Mouse (Mus musculus) gastrocnemius, adult 2 months (tissue): ENCODE data around the gene Pinlyp. TPM values are rescaled to one million over a fixed set of nuclear protein-coding genes. Genes with fewer than 3 reads are reported as not detected.

Experiments used
- DNase-seq: peaks from one replicate; pipeline ENCODE4 v3.0.0; 2022
- H3K27ac ChIP-seq: fragments of 200-600 bp; 2 replicates; pipeline ENCODE4 v1.8.1; 2022; ENCODE audit warnings: mild to moderate bottlenecking
- H3K4me3 ChIP-seq: fragments of 200-600 bp; 2 replicates; pipeline ENCODE4 v1.8.1; 2022; ENCODE audit warnings: mild to moderate bottlenecking, moderate library complexity
- CTCF ChIP-seq: fragments of 200-600 bp; IDR thresholded peaks from 2 replicates; pipeline ENCODE4 v1.8.1; 2022; ENCODE audit warnings: antibody characterized with exemption, mild to moderate bottlenecking, moderate library complexity
- intact Hi-C: fragments of 180-260 bp; cut with DNase I; formaldehyde crosslinking; loops from one replicate; pipeline ENCODE4 v1.15.1; 2025
- total RNA-seq, 2 experiments: library from RNA; stranded (reverse); gene quantifications; 2 replicates each; pipeline ENCODE4 v1.2.3; 2021

The Pinlyp gene
- total RNA-seq, 2 experiments from 2014 or later, result not detected

DNA sequence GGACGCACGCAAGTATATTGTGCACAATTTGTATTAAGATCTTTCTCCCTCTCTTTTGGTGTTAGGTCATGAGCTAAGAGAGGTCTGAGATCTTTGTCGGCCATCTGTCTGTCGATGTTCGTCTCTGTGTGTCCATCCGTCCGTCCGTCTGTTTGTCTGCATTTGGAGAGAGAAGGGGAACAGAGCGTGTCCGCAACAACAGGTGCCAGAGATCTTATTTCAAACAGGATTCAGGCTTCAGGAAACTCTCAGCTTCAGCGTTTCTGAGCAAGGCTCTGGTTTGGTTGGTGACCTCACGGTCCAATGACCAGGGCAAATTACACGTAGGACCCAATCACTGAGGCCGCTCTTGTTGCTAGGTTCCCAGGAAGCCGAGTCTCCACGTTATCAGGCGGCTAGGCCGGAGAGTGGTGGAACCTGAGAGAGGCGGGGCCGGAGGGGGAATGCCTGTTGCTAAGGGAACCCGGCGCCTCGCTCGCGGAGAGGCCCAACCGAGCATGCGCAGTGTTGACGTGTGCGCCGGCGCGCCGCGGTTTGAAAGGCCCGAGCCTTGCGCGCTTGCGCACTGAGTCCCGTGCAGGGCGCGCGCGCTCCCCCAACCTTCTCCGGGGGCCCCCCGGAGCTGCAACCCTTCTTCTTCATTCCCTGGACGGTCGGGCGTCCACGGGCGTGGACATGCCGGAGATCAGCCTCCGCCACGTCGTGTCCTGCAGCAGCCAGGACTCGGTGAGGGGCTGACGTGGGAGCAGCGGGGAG is 894 bp upstream of the Pinlyp start:
- DNase-seq, result peak; percentile 100
- Histone ChIP-seq H3K4me3 (peak overlapping the region; percentile 89), H3K27ac (peak overlapping the region; percentile 91)
- intact Hi-C loops, result loop anchor here (1.0 to 5.0 kb wide), 2 partner anchors 17 to 65 kb away; partner anchors contain the start of genes Cadm4 and Irgq
- 0 out of 2 replicates have a peak, but pooled peaks have one; percentile 1 for TF ChIP-seq CTCF

DNA sequence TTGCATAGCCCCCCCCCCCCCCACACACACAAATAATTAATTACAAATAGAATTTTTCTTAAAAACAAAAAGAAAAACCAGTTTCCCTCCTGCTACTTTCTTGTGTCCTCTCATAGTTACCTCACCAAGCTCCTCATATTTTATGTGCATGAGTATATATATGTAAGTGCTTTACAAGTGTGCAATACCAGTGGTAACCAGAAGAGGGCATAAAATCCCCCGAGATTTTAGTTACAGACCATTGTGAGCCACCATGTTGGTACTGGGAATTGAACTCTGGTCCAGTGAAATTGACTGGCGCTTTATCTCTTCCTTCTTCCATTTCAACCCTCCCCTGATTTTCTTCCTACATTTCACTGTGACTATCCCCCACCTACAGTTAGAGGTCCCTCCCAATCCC is 1.4 kb downstream of the Pinlyp start:
- intact Hi-C loops, result no loop called here
- peak; percentile 30; the same call in 1 of the 2 replicates for TF ChIP-seq CTCF
- DNase-seq, result no peak
- Histone ChIP-seq H3K4me3 (no peak overlapping the region), H3K27ac (no peak overlapping the region)

DNA sequence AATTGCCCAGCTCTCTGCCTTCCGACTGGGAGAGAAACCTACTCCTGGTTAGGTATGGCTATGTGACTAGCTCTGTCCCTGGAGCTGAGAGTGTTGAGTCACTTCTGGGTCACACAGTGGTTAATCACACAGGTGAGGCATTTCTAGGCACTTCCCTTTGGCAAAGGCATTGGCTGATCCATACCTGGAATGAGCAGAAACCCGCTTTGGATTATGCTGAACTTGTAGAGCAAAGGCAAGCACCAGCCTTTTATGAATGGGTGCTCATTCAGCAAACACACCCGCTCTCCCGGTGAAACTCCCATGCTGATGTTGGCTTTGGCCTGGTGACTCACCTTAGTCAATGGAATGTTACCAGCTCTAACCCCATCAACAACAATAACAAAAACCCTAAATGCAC is 6.2 kb downstream of the Pinlyp start:
- H3K27ac ChIP-seq, result no peak overlapping the region
- DNase-seq, result no peak
- H3K4me3 ChIP-seq, result no peak overlapping the region
- TF ChIP-seq CTCF, result no peak
- intact Hi-C loops, result no loop called here

DNA sequence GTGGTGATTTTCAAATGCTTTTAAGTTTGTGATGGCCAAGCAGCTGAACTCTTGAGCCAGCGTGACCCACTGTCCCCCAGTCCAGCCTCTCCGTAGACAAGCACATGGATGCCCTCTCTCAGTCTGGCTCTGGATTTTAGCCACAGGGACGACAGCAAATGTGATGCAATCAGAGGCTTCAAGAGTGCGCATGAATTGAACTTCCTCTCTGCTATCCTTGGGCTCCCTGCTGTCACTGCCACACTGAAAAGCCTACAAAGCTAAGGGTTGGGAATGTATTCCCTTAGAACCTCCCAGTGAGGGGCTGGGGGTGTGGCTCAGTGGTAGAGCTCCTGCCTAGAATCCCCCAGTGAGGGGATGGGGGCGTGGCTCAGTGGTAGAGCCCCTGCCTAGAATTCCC is 7.2 kb downstream of the Pinlyp start:
- no peak for DNase-seq
- TF ChIP-seq CTCF, result no peak
- Histone ChIP-seq H3K4me3 (no peak overlapping the region), H3K27ac (no peak overlapping the region)
- intact Hi-C loops, result no loop called here

DNA sequence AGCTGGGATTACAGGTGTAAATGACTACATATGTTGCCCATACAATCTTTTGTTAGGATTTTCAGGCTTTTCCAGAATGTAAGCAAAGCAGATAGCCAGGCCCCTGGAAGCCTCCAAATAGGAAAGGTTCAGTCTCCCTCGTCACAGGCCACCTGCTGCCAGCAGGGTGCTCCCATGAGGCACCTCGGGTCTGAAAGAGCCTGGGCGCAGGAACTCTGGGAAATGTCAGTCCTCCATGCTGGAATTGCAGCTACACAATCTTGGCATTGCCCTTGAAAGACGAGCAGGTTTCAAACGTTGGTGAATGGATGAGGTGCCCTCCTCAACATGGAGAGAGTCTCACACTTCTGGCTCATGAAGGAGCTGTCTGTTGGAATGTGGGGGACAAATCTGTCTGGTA is 7.8 kb downstream of the Pinlyp start:
- H3K4me3 ChIP-seq, result no peak overlapping the region
- intact Hi-C loops, result no loop called here
- H3K27ac ChIP-seq, result no peak overlapping the region; the same call in 1 of the 2 replicates
- DNase-seq, result no peak
- peak; percentile 7; the same call in 1 of the 2 replicates for TF ChIP-seq CTCF

DNA sequence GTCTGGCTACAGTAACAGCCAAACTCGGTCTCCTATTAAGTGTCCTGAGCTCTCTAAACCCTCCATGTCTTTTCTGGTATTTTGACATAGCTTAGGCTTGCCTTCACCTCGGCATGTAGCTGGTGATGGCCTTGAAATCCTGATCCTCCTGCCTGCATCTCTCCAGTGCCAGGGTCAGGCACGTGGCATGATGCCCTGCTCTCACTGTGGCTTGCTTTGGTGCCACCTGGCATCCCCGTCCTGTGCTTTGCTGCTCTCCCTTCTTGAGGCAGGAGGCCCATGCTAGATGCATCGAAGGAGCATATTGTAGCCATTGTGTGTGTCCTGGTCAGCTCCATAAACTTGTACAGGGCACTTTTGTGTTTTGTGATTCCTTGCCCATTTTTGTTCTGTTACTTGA is 8.3 kb downstream of the Pinlyp start:
- H3K27ac ChIP-seq, result peak overlapping the region; percentile 12; the same call in 1 of the 2 replicates
- TF ChIP-seq CTCF, result no peak
- H3K4me3 ChIP-seq, result no peak overlapping the region
- DNase-seq, result peak; percentile 63
- intact Hi-C loops, result no loop called here

DNA sequence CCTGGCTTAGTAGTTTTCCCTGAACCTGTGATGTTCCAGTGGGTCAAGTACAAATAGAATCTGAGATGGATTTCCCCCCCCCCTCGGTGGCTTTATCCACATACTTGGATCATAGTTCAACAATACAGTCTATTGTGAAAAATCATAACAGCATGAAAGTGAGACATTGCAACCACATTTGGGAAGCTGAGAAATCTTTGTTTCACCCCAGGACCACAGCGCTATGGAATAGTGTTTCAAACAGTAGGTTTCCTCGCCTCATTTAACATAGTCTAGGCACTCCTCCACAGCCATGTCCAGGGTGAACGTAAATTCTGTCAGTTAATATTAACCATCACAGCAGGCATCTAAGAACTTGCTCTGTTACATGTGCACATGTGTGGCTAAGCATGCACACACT is 8.8 kb downstream of the Pinlyp start:
- no peak for DNase-seq
- no peak for TF ChIP-seq CTCF
- intact Hi-C loops, result no loop called here
- Histone ChIP-seq H3K4me3 (no peak overlapping the region), H3K27ac (no peak overlapping the region)

DNA sequence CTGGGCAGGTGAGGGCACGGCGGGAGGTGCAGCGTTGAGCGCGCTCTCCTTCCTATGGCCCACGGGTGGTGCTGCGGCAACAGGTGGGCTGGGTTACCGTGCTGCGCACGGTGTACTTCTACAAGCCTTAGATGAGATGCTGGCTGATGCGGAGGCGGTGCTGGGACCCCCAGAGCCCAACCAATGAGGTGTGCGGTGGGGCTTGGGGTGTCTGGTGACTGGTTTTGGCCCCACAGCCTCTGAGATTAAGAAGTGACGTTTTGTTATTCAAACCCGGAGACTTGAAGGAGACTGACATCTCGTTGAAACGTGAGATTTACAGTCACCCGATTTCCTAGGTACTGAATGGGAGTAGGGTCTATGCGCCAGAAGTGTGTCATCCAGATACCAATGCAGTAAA is 11.6 kb downstream of the Pinlyp start:
- intact Hi-C loops, result no loop called here
- no peak for TF ChIP-seq CTCF
- no peak for DNase-seq
- no peak overlapping the region for H3K4me3 ChIP-seq
- H3K27ac ChIP-seq, result no peak overlapping the region

DNA sequence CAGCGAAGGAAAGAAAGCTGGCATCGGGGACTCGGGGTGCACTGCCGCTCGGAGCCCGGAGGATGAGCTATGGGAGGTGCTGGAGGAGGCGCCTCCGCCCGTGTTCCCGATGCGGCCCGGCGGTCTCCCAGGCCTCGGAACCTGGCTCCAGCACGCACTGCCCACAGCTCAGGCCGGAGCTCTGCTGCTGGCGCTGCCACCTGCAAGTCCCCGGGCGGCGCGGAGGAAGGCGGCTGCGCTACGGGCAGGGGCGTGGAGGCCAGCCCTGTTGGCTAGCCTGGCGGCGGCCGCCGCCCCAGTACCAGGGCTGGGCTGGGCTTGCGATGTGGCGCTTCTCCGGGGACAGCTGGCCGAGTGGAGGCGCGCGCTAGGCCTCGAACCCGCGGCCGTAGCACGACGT is 12.1 kb downstream of the Pinlyp start:
- Histone ChIP-seq H3K4me3 (no peak overlapping the region), H3K27ac (no peak overlapping the region)
- TF ChIP-seq CTCF, result no peak
- no peak for DNase-seq
- intact Hi-C loops, result loop anchor here (2.0 kb wide), 1 partner anchor 31 kb away; no protein-coding TSS in a partner anchor

DNA sequence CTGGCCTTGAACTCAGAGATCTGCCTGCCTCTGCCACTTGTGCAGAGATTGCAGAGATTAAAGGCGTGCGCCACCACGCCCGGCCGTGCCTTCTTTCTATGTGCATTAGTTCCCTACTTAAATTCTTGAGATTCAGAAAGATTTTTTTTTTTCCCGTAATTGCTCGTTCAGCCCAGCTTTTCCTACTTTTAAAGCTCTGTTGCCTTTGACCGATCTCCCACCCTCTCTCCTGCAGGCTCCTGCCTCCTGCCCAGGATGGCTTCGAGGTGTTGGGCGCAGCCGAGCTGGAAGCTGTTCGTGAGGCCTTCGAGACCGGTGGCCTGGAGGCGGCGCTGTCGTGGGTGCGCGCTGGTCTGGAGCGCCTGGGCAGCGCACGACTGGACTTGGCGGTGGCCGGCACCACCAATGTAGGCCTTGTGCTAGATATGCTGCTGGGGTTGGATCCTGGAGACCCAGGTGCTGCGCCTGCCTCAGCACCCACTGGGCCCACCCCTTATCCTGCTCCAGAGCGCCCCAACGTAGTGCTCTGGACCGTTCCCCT is 12.8 kb downstream of the Pinlyp start:
- no peak for TF ChIP-seq CTCF
- Histone ChIP-seq H3K27ac (no peak overlapping the region), H3K4me3 (no peak overlapping the region)
- DNase-seq, result no peak
- intact Hi-C loops, result loop anchor here (2.0 kb wide), 1 partner anchor 32 kb away; no protein-coding TSS in a partner anchor

DNA sequence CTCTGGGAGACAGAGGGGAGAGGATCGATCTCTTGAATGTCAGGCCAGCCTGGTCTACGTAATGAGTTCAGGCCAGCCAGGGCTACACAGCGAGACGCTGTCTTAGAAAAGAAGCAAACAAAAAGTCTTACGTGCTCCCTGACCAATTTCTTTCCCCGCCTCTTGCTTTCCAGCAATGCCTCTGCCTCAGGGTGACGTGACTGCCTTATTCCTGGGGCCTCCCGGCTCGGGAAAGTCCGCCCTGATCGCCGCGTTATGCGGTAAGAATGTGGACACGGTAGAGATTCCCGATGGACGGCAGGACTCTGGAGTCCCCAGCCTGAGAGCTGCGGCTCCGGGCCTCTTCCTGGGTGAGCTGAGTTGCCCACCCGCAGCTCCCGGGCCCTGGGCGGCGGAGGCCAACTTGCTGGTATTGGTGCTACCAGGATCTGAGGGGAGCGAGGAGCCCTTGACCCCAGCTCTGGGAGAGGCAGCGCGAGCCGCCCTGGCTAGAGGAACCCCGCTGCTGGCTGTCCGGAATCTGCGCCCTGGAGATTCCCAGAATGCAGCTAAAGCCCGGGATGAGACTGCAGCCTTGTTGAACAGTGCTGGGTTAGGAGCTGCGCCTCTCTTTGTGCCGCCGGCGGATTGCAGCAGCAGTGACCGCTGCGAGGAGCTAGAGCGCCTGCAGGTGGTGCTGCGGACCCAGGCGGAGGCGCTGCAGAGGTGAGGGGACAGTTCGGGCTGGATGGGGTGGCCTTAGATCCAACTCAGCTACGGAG is 14.5 kb downstream of the Pinlyp start:
- peak; percentile 92 for TF ChIP-seq CTCF
- H3K4me3 ChIP-seq, result peak overlapping the region; percentile 81
- peak; percentile 78 for DNase-seq
- peak overlapping the region; percentile 96 for H3K27ac ChIP-seq
- intact Hi-C loops, result loop anchor here (2.0 kb wide), 1 partner anchor 69 kb away; no protein-coding TSS in a partner anchor

DNA sequence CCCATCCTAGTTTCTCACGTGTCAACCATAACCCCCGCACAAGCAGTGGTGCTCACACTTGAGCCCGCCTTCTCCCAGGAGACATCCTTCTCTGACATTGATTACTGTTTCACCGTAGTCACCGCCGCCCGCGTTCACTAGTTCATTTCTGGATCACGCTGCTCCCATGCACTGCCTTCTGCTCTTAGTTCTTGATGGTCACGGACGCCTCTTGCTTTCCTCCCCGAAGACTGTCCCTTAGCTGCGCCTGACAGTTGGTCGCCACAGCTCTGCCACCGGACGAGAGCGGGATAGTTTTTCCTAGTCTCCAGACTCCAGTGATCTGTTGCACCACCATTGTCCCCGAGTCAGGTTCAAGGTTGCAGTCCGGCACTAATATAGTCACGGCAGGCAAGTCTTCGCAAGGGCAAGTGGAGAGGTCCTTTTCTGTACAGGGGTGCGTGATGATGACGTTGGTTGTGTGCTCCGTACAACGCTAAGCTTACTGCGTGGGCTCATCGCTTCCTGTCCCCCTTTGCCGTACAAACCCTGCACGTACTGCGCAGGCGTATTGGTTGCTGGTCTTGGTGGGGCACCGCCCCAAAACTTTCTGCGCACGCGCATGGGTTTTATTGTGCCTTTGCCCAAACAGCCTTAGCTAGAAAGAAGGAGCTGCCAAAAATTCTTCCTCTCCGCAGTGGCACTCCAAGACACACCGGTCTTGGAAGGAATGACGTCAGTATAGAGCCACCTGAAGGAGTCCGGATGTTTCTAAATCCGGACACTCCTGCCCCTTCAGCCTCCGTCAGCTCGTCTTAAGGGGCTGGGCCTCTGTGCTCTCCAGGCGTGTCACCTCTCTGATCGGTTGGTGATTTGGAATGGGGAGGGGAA is 15.6 kb downstream of the Pinlyp start, which contains the start of gene Irgq:
Irgq (plus strand) TSS at position 628 of the 870 bp plus-strand sequence.
- Histone ChIP-seq H3K4me3 (peak within 1 kb of the TSS; percentile 81), H3K27ac (peak within 1 kb of the TSS; percentile 96)
- no peak for TF ChIP-seq CTCF
- DNase-seq, result peak; percentile 99
- intact Hi-C loops, result loop anchor here (1.0 to 2.0 kb wide), 2 partner anchors 17 to 71 kb away; no protein-coding TSS in a partner anchor
